Mouse (Mus musculus) heart, adult 2 months (tissue): ENCODE data around the gene Prkar2b.

Source experiments
- CTCF ChIP-seq: fragments of 200-600 bp; IDR thresholded peaks from 2 replicates; pipeline ENCODE4 v1.8.1; 2022; ENCODE audit warnings: antibody characterized with exemption, mild to moderate bottlenecking, moderate library complexity
- EP300 ChIP-seq: fragments of 200-500 bp; IDR thresholded peaks from 2 replicates; pipeline ENCODE4 v1.6.1; 2011; ENCODE audit warnings: low read depth, low read length, control low read depth; ENCODE audit not compliant: insufficient read depth
- POLR2A ChIP-seq: fragments of 200-500 bp; IDR thresholded peaks from 2 replicates; pipeline ENCODE4 v1.6.1; 2011; ENCODE audit warnings: mild to moderate bottlenecking, low read depth, low read length, control low read depth; ENCODE audit not compliant: insufficient read depth

GRCm38 (mm10) chr12:31955843-31956242 lies 105.3 kb downstream of the Prkar2b start:
- TF ChIP-seq EP300 (no peak), POLR2A (no peak), CTCF (no peak)
